Mouse (Mus musculus) intestine, embryonic 15.5 days (tissue): ENCODE data around the gene Satb1. TPM values are rescaled to one million over a fixed set of nuclear protein-coding genes. Genes with fewer than 3 reads are reported as not detected.

Experiments
- ATAC-seq: fragments of 200-750 bp; cut with Nextera tagmentation; 2 replicates; pipeline ENCODE4 v1.8.0; 2017; ENCODE audit warnings: moderate TSS enrichment, moderate library complexity
- H3K27ac ChIP-seq: fragments of 300-500 bp; sonication (generic); 2 replicates; pipeline ENCODE4 v1.5.1; 2015; ENCODE audit warnings: mild to moderate bottlenecking, inconsistent platforms
- H3K27me3 ChIP-seq: fragments of 300-500 bp; sonication (generic); replicated peaks from 2 replicates; pipeline ENCODE4 v1.6.1; 2015; ENCODE audit warnings: inconsistent platforms
- H3K36me3 ChIP-seq: fragments of 300-500 bp; sonication (generic); 2 replicates; pipeline ENCODE4 v1.6.1; 2015; ENCODE audit warnings: inconsistent platforms
- H3K4me1 ChIP-seq: fragments of 300-500 bp; sonication (generic); replicated peaks from 2 replicates; pipeline ENCODE4 v1.6.1; 2015; ENCODE audit warnings: inconsistent platforms
- H3K4me2 ChIP-seq: fragments of 300-500 bp; sonication (generic); replicated peaks from 2 replicates; pipeline ENCODE4 v1.6.1; 2015; ENCODE audit warnings: mild to moderate bottlenecking, inconsistent platforms
- H3K4me3 ChIP-seq: fragments of 300-500 bp; sonication (generic); replicated peaks from 2 replicates; pipeline ENCODE4 v1.5.1; 2015; ENCODE audit warnings: inconsistent platforms
- H3K9ac ChIP-seq: fragments of 300-500 bp; sonication (generic); 2 replicates; pipeline ENCODE4 v1.6.1; 2015; ENCODE audit warnings: inconsistent platforms
- H3K9me3 ChIP-seq: fragments of 300-500 bp; sonication (generic); 2 replicates; pipeline ENCODE4 v1.6.1; 2016; ENCODE audit warnings: inconsistent platforms
- WGBS: fragments of 180-500 bp; shearing (Covaris S2); methylation state at CpG from one replicate; pipeline ENCODE4 v1.1.7; 2015; 5-methylcytosine and 5-hydroxymethylcytosine counted together
- polyA plus RNA-seq: library from polyadenylated mRNA; unstranded; fragments of >200 nt; fragmentation: Nextera tagmentation; extraction: Ambion mirVana; gene quantifications from 2 replicates; pipeline ENCODE4 v1.2.1, GENCODE M21; 2015

Gene Satb1
- polyA plus RNA-seq, 1 experiment from 2014 or later, result 5.5 TPM

DNA sequence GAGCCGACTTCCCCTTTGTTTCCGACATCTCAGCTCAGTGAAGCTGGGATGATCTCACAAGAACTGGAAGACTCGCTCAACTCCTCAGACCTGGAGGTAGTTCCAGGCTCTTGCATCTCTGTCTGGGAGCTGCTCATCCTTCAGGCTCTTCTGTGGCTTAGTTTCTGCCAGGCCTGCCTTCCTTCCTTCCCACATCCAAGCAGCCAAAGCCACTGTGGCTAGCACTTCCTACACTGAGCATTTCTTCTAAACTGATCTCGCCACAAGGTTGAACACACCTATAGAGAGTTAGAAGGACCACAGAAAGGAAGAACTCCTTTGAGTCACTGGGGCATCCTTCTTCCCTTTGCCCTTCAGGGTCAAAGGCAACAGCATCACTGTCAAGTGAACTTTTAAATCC lies 44.0 kb downstream of the Satb1 start:
- 90% methylated on average over 4 of the region's 4 CpGs for WGBS

DNA sequence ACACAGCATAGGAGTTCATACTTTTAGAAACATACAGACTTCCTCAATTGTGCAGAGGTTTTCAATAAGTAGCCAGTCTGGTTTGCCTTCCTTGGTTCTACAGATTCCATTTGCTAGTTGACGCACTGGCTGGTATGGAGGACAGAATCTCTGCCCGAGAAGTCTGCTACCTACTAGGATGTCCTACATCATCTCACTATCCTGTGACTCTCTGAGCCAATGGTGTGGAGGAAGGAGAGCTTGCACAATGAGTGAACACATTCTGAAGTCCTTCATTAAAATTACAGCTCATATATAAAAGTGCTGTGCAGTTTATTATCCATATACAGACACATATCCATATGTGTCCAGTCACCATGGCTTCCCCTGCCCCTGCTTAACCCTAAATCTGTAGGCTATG lies 45.1 kb downstream of the Satb1 start:
- Histone ChIP-seq H3K27ac (no peak overlapping the region), H3K9ac (no peak overlapping the region), H3K27me3 (no peaks in the 10 kb centered on the region), H3K4me1 (no peaks in the 10 kb centered on the region), H3K4me2 (no peak overlapping the region), H3K9me3 (no peaks in the 10 kb centered on the region), H3K4me3 (no peak overlapping the region), H3K36me3 (no peaks in the 10 kb centered on the region)
- 89% methylated on average over 2 of the region's 2 CpGs for WGBS
- ATAC-seq, result no peak

More for the DNA sequence above, 44.0 kb downstream of the Satb1 start:
- no peak overlapping the region for H3K4me2 ChIP-seq
- H3K9ac ChIP-seq, result no peak overlapping the region
- no peaks in the 10 kb centered on the region for H3K4me1 ChIP-seq
- H3K9me3 ChIP-seq, result no peaks in the 10 kb centered on the region
- H3K36me3 ChIP-seq, result no peaks in the 10 kb centered on the region
- H3K27ac ChIP-seq, result no peak overlapping the region
- H3K4me3 ChIP-seq, result no peak overlapping the region
- H3K27me3 ChIP-seq, result no peaks in the 10 kb centered on the region
- no peak for ATAC-seq

DNA sequence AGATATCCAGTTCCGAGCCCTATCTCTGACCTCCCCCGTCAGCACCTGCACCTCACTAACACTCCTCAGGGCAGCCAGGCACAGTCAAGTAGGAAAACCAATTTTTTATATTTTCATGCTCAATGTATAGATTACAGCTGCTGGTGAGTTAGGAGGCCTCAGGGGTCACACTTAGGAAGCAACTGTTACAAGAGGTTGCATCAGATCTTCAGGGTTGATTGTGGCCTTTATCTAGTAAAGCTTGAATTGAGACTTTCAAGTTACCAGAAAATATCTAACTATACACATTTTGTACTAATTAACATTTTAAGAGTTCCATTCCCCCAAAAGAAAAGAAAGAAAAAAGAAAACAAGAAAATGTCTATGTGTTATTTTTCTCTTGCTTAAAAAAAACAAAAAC lies 47.0 kb downstream of the Satb1 start:
- no peaks in the 10 kb centered on the region for H3K4me1 ChIP-seq
- no peak overlapping the region for H3K9ac ChIP-seq
- ATAC-seq, result no peak
- no peaks in the 10 kb centered on the region for H3K36me3 ChIP-seq
- no peak overlapping the region for H3K27ac ChIP-seq
- 79% methylated on average over 2 of the region's 2 CpGs for WGBS
- H3K27me3 ChIP-seq, result no peaks in the 10 kb centered on the region
- H3K4me2 ChIP-seq, result no peak overlapping the region
- H3K4me3 ChIP-seq, result no peak overlapping the region
- H3K9me3 ChIP-seq, result no peaks in the 10 kb centered on the region

DNA sequence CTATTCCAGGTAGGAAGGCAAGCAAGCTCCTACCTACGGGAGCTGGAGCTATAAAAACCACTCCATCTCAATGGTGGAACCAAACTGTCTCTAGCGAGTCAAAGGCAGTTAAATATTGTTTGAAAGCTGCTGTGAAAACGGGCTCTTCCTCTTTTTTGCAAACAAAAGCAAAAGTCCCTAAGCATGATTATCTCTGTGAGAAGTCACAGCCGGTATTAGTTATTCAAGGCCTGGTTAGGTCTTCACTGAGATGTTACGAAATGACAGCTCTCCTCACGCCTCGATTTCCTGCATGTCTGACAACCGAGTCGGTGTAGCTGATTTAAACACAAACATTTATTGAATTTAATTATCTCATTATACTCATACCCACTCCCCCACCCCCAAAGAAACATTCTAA lies 48.2 kb downstream of the Satb1 start:
- Histone ChIP-seq H3K4me3 (no peak overlapping the region), H3K27ac (no peak overlapping the region), H3K4me2 (no peak overlapping the region), H3K27me3 (no peaks in the 10 kb centered on the region), H3K36me3 (no peaks in the 10 kb centered on the region), H3K9ac (no peak overlapping the region), H3K4me1 (no peaks in the 10 kb centered on the region), H3K9me3 (no peaks in the 10 kb centered on the region)
- ATAC-seq, result no peak
- WGBS, result 79% methylated on average over 9 of the region's 9 CpGs

DNA sequence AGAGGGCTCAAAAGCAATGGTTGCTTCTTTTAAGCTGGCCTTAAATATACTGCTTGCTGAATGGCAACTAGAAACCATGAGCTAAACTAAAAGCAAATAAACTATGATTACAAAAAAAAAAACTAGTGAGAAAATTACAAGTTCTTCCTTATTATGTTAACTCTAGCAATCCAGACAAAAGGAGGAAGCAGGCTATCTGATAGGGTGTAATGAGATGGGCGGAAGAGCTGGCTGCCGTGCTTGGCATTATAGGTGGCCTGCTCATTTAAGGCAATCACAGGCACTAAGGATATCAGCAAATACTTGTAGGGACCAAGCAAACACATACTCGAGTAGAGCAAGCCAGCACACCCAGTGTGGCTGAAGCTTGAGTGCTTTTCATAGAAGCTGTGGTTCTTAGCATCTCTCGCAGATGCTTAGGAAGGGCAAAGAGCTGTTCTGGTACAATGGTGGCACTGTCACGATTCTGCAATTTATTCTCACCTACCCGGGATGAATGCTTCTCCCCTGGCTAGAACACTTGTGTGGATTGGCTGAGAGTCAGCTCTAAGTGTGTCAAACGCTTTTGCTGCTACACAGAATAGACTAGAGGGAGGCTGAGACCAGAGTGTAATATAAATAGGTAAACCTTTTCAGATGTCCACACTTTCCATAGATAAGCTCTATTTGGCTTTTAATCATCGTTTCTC lies 49.4 kb downstream of the Satb1 start:
- no peaks in the 10 kb centered on the region for H3K36me3 ChIP-seq
- 82% methylated on average over 8 of the region's 8 CpGs for WGBS
- no peak for ATAC-seq

DNA sequence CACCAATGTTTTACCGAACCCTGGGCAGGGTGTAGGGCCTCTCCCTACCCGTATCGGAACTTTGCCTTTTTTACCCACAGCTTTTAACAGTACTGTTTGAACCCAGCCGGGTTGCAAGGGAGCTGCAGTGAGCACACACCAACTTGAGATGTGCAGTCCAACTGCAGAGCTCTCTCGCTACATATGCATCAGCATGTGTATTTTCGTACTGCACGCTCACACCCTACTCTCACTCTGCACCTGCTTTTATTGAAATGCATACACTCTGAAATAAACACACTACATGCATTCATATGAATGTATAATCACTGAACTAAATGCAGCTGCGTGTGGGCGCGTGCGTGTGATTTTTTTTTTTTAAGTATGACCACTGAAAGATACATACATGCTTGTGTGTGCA lies 53.1 kb downstream of the Satb1 start:
- H3K27ac ChIP-seq, result no peak overlapping the region
- H3K4me1 ChIP-seq, result no peaks in the 10 kb centered on the region
- H3K9ac ChIP-seq, result no peak overlapping the region
- no peaks in the 10 kb centered on the region for H3K9me3 ChIP-seq
- no peaks in the 10 kb centered on the region for H3K27me3 ChIP-seq
- ATAC-seq, result no peak
- H3K4me3 ChIP-seq, result no peak overlapping the region
- no peak overlapping the region for H3K4me2 ChIP-seq
- 95% methylated on average over 11 of the region's 11 CpGs for WGBS
- no peaks in the 10 kb centered on the region for H3K36me3 ChIP-seq

More for the DNA sequence above, 49.4 kb downstream of the Satb1 start:
- H3K27ac ChIP-seq, result no peak overlapping the region
- no peak overlapping the region for H3K9ac ChIP-seq
- H3K4me2 ChIP-seq, result no peak overlapping the region
- H3K9me3 ChIP-seq, result no peaks in the 10 kb centered on the region
- no peaks in the 10 kb centered on the region for H3K27me3 ChIP-seq
- H3K4me1 ChIP-seq, result no peaks in the 10 kb centered on the region
- H3K4me3 ChIP-seq, result no peak overlapping the region

DNA sequence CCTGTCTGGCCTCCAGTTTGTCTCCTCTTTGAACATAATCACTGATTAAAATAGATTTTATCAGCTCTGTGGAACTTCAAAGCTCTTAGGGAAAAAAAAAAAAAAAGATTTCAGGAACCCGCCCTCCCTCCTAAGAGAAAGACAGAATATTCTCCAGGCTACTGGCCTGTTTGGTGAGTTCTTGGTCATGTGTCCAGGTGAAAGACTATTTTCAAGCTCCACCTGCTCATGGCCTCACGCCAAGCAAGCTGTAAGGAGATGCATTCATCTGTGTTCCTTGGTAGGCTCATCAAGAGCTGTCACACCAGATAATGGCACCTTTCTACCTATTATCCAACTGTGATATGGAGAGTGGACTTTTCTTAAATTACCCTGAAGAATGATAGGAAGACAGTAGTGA lies 54.1 kb downstream of the Satb1 start:
- Histone ChIP-seq H3K36me3 (no peaks in the 10 kb centered on the region), H3K9me3 (no peaks in the 10 kb centered on the region), H3K4me1 (no peaks in the 10 kb centered on the region), H3K27me3 (no peaks in the 10 kb centered on the region), H3K4me3 (no peak overlapping the region), H3K9ac (no peak overlapping the region), H3K27ac (no peak overlapping the region), H3K4me2 (no peak overlapping the region)
- ATAC-seq, result no peak
- 71% methylated on average over 2 of the region's 2 CpGs for WGBS

DNA sequence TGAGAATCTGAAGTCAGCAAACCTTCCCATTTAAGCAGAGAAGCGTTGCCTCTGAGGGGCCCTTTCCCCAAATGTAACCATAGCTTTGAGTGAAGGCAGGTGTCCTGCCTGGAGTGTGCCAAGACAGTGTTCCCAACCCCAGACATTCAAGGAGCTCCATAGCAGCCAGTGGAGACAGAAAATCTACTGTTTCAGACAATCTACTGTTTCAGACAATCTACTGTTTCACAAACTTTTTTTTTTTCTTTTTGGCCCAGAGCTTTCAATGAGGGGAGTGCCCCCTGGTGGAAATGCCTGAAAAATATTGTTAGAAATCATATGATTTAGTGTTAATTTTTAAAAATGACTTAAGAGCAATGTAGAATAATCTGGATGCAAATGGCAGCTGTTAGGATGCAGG lies 55.3 kb downstream of the Satb1 start:
- ATAC-seq, result no peak

DNA sequence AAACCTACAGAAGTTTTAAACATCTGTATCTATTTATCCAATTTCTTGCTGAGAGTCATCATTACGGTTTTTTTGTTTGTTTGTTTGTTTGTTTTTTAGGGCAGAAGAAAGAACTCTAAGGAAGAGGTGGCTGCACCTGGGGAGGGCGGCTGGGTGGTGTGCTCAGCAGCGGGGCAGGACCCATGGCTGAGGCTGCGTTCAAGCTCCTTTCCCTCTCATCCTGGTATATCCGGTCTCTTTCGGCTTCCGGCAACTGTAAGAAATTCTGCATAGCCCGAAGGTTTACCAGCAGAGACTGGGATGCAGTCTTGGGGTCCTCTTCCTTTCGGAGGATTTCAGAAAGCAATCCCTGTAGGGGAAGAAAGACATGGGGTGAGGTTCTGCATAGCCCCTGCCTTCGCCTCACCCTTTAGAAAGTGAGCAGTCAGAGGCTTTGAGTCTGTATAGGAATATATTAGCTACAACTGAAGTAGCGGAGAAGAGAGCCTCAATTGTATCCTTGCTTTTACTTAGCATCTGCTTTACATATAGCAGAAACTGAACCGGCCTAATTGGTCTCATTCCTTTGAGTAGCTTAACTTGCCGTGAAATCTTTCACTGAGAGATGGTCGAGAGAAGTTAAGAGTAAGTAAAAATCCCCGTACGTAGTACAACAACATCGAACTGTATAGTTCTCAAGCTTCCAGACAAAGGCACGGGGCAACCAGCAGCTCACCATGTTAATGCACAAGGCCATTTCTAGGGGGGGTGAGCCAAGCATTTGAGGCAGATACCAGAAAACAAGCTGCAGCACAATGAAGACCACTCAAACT lies 57.8 kb downstream of the Satb1 start:
- Histone ChIP-seq H3K36me3 (no peaks in the 10 kb centered on the region), H3K4me1 (no peaks in the 10 kb centered on the region), H3K9ac (no peak overlapping the region), H3K9me3 (no peaks in the 10 kb centered on the region), H3K27me3 (no peaks in the 10 kb centered on the region), H3K4me2 (no peak overlapping the region), H3K4me3 (no peak overlapping the region), H3K27ac (no peak overlapping the region)
- ATAC-seq, result no peak
- WGBS, result 93% methylated on average over 18 of the region's 18 CpGs

More for the DNA sequence above, 55.3 kb downstream of the Satb1 start:
- Histone ChIP-seq H3K27ac (no peak overlapping the region), H3K9ac (no peak overlapping the region), H3K4me3 (no peak overlapping the region), H3K4me1 (no peaks in the 10 kb centered on the region), H3K36me3 (no peaks in the 10 kb centered on the region), H3K27me3 (no peaks in the 10 kb centered on the region), H3K4me2 (no peak overlapping the region), H3K9me3 (no peaks in the 10 kb centered on the region)
- 73% methylated on average over 1 of the region's 1 CpGs for WGBS

DNA sequence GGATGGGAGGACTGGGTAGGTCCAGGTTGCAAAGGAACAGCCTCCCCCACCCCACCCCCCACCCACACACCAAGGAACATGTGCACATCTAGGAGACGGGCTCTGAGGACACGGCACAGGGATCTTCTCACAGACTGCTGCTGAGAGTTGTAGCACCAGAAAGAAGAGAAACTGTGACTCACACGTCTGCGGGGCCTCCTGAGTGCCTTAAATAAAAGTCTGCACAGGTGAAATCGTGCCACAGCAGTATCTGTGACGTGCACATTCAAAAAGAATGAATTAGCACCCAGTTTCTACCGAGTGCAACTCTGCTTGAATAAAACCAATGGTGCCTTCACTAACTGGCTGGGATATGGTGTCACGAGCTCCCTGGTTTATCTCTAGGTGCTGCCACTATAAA lies 69.5 kb downstream of the Satb1 start:
- H3K27me3 ChIP-seq, result no peaks in the 10 kb centered on the region
- 83% methylated on average over 8 of the region's 8 CpGs for WGBS
- no peaks in the 10 kb centered on the region for H3K9me3 ChIP-seq
- H3K36me3 ChIP-seq, result no peaks in the 10 kb centered on the region
- no peak overlapping the region for H3K27ac ChIP-seq
- H3K4me3 ChIP-seq, result no peak overlapping the region
- ATAC-seq, result no peak
- no peak overlapping the region for H3K9ac ChIP-seq
- no peaks in the 10 kb centered on the region for H3K4me1 ChIP-seq
- H3K4me2 ChIP-seq, result no peak overlapping the region

DNA sequence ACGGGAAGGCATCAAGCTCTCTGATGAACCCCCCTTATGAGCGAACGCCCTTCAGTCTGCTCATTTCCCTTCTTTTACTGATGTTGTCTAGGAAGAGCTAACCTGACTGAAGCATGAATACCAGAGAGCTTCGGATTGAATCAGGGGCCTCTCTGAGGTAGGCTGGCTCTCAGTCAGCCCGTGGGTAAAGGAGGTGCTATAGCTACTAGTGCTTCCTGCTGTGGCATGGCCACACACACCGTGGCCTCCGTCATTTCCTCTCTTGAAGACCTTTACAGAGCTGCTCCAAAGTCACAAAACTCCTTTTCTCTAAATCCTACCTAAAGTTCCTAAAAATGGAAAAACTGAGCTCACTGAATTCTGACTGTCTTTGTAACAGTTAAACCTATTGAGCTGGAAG lies 70.6 kb downstream of the Satb1 start:
- Histone ChIP-seq H3K36me3 (no peaks in the 10 kb centered on the region), H3K4me2 (no peak overlapping the region), H3K9me3 (no peaks in the 10 kb centered on the region), H3K9ac (no peak overlapping the region), H3K4me3 (no peak overlapping the region), H3K4me1 (no peaks in the 10 kb centered on the region), H3K27ac (no peak overlapping the region), H3K27me3 (no peaks in the 10 kb centered on the region)
- no peak for ATAC-seq
- WGBS, result 86% methylated on average over 7 of the region's 7 CpGs

DNA sequence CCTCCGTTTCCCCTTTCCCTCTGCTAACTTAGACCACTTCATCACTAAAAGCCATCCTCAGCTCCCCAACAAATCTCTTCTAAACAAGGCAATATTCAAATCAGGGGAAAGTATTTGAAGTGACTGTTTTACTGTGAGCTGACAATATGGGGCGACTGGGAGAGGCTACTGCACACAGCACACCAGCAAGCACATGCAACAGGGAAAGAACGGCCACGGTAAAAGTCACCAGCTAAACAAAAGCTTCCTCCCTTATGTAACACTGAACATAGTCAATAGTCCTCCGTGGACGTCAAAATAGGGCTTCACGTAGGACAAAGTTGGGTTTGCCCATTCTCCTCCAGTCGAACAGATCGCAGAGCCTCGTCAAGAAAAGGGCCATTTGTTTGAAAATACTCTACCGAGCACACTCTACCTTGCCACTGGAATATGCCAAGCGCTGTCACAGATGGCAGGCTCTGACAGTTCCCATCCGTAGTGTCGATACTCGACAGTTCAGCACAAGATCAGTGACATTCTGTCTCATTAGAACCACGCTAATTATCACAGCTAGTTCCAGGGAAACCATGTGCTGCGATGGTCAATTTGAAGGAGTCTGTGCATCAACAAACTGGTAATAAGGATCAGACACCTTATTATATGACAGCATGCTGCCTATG lies 72.0 kb downstream of the Satb1 start:
- no peaks in the 10 kb centered on the region for H3K36me3 ChIP-seq
- ATAC-seq, result no peak
- no peak overlapping the region for H3K9ac ChIP-seq
- no peaks in the 10 kb centered on the region for H3K27me3 ChIP-seq
- no peaks in the 10 kb centered on the region for H3K9me3 ChIP-seq
- H3K4me2 ChIP-seq, result no peak overlapping the region
- H3K27ac ChIP-seq, result no peak overlapping the region
- H3K4me1 ChIP-seq, result no peaks in the 10 kb centered on the region
- WGBS, result 83% methylated on average over 17 of the region's 17 CpGs
- no peak overlapping the region for H3K4me3 ChIP-seq
